Mouse (Mus musculus) heart, embryonic 12.5 days (tissue): ENCODE measurements around the gene Gm4924. TPM values are rescaled to one million over a fixed set of nuclear protein-coding genes. Genes with fewer than 3 reads are reported as not detected.

ENCODE experiments used
- polyA plus RNA-seq: library from polyadenylated mRNA; unstranded; fragments of >200 nt; fragmentation: Nextera tagmentation; extraction: Ambion mirVana; gene quantifications from 2 replicates; pipeline ENCODE4 v1.2.1, GENCODE M21; 2016

Gene Gm4924
- polyA plus RNA-seq, 1 experiment from 2014 or later = 7.3 TPM

Other genes with a start within 250 kb of the Gm4924 start
- gene AU041133, start 226.2 kb upstream of the Gm4924 start, polyA plus RNA-seq = 4.4 and 4.5 TPM in 2 replicates
- 10.3 and 11.8 TPM in 2 replicates for gene Zfp938, start 113.0 kb upstream of the Gm4924 start, polyA plus RNA-seq
- not detected in 2 replicates for gene 4932415D10Rik, start 37.7 kb upstream of the Gm4924 start, polyA plus RNA-seq
- gene Gm1553, start 138.4 kb downstream of the Gm4924 start, polyA plus RNA-seq = not detected in 2 replicates